Mouse (Mus musculus) cerebellum, adult 2 months (tissue): ENCODE data around the gene Acox2.

ENCODE experiments used
- CTCF ChIP-seq: fragments of 200-500 bp; IDR thresholded peaks from 2 replicates; pipeline ENCODE4 v1.5.1; 2011; ENCODE audit warnings: low read depth, mild to moderate bottlenecking, control low read depth, low read length, moderate library complexity, borderline replicate concordance; ENCODE audit not compliant: insufficient read depth
- POLR2A ChIP-seq: fragments of 200-500 bp; IDR thresholded peaks from 2 replicates; pipeline ENCODE4 v1.6.1; 2011; ENCODE audit warnings: low read length, control low read depth, borderline replicate concordance; ENCODE audit not compliant: insufficient read depth

GRCm38 (mm10) chr14:8207105-8207504 is 52.0 kb downstream of the Acox2 start:
- TF ChIP-seq CTCF: no peak
- TF ChIP-seq POLR2A: no peak
